In genomic region chr13:97523523-97524412, GRCm38 (mm10) we compare ENCODE assay signal across 8 mouse cellular contexts.
DNase-seq lines count a peak whose midpoint lies in the region; ATAC-seq and TF ChIP-seq lines count a peak whose summit lies in the region.

No protein-coding gene starts in this region.

- 0 out of 2 replicates have a peak, but pooled peaks have one; percentile 34 for TF ChIP-seq POLR2A in heart, adult 2 months (IDR thresholded peaks at IDR 0.05; ENCODE audit: insufficient read depth, low read depth, low read length)

- peak overlapping the region; percentile 28 for H3K4me2 ChIP-seq in kidney, embryonic 16.5 days (replicated peaks; ENCODE audit: low read depth, low read length)

- no peak overlapping the region for H3K4me3 ChIP-seq in heart, adult 2 months
- H3K4me3 ChIP-seq in kidney, embryonic 16.5 days (ENCODE audit: low read length): no peak overlapping the region

- TF ChIP-seq EP300 in heart, adult 2 months (IDR thresholded peaks at IDR 0.05; ENCODE audit: insufficient read depth, low read depth, low read length): no peak

- ATAC-seq in kidney, embryonic 16.5 days (ENCODE audit: low FRiP score, low TSS enrichment): peak; percentile 87

- H3K9me3 ChIP-seq in kidney, embryonic 16.5 days (ENCODE audit: low read length): no peaks in the 10 kb centered on the region

- no peaks in the 10 kb centered on the region for H3K79me2 ChIP-seq in heart, adult 2 months (replicated peaks; ENCODE audit: control insufficient read depth, insufficient read depth, low read length)

- H3K4me1 ChIP-seq in heart, adult 2 months (ENCODE audit: control insufficient read depth, insufficient read depth, low read length): no peaks in the 10 kb centered on the region
- peaks cover 19% of the 10 kb centered on the region for H3K4me1 ChIP-seq in kidney, embryonic 16.5 days (ENCODE audit: insufficient read depth, low read length)

- WGBS in heart, adult 2 months: 46% methylated on average over 19 of the region's 19 CpGs
- 25% methylated on average over 19 of the region's 19 CpGs for WGBS in kidney, embryonic 16.5 days

- DNase-seq in heart, adult 18-20 months: peak; percentile 30 to 47
- no peak for DNase-seq in heart, adult 8-10 months (ENCODE audit: low spot score)
- peak in 1 of 2 experiments; percentile 13 for DNase-seq in heart, adult 2 months
- peak; percentile 37 for DNase-seq in retina, embryonic 14.5 days (ENCODE audit: low spot score)
- DNase-seq in urinary bladder, postnatal 4 days (ENCODE audit: low spot score in 2 of 2): no peak
- no peak for DNase-seq in spleen, adult 18-20 months
- DNase-seq in urinary bladder, postnatal 10 days (ENCODE audit: low spot score): no peak

- no peak overlapping the region for H3K9ac ChIP-seq in heart, adult 2 months (ENCODE audit: low read depth, low read length)
- H3K9ac ChIP-seq in kidney, embryonic 16.5 days (replicated peaks; ENCODE audit: low read length): peak overlapping the region; percentile 43; the same call in 1 of the 2 replicates

- intact Hi-C loops in heart, adult 2 months (cut with DNase I): no loop called here

- no peaks in the 10 kb centered on the region for H3K27me3 ChIP-seq in heart, adult 2 months (ENCODE audit: control insufficient read depth, insufficient read depth, low read length)
- H3K27me3 ChIP-seq in kidney, embryonic 16.5 days (ENCODE audit: insufficient read depth, low read length): no peaks in the 10 kb centered on the region

- H3K36me3 ChIP-seq in heart, adult 2 months (ENCODE audit: control insufficient read depth, insufficient read depth, low read length): no peaks in the 10 kb centered on the region
- H3K36me3 ChIP-seq in kidney, embryonic 16.5 days (ENCODE audit: insufficient read depth, low read length): no peaks in the 10 kb centered on the region

- H3K27ac ChIP-seq in heart, adult 2 months: peak overlapping the region; percentile 2; the same call in 1 of the 2 replicates
- H3K27ac ChIP-seq in kidney, embryonic 16.5 days (ENCODE audit: low read length): peak overlapping the region; percentile 86

- TF ChIP-seq CTCF in heart, adult 2 months (IDR thresholded peaks at IDR 0.05): no peak

Comparison
In these comparisons a context has a peak if more than half of its experiments do, and no peak if none do; other contexts are left out.
1. DNase-seq: peak in heart, adult 18-20 months (2 of 2) and retina, embryonic 14.5 days (single experiment); none in heart, adult 8-10 months (single experiment), urinary bladder, postnatal 4 days (0 of 2), spleen, adult 18-20 months (0 of 2) and urinary bladder, postnatal 10 days (single experiment).